Mouse (Mus musculus): ENCODE results near the gene Tiam1. TPM values are rescaled to one million over a fixed set of nuclear protein-coding genes. Genes with fewer than 3 reads are reported as not detected.

Tiam1 gene
- polyA plus RNA-seq, 1 experiment from 2014 or later = 21.9 TPM

GRCm38 (mm10) chr16:89980075-89980744 lies 163.4 kb downstream of the Tiam1 start:
- Histone ChIP-seq H3K4me3 (no peak overlapping the region), H3K9me3 (no peaks in the 10 kb centered on the region), H3K27me3 (no peaks in the 10 kb centered on the region), H3K9ac (no peak overlapping the region), H3K36me3 (no peaks in the 10 kb centered on the region), H3K27ac (replicated peaks) (no peak overlapping the region), H3K4me1 (replicated peaks) (no peaks in the 10 kb centered on the region), H3K4me2 (no peak overlapping the region)
- no peak for ATAC-seq (ENCODE audit: low read depth)
- 91% methylated on average over 11 of the region's 11 CpGs for WGBS

GRCm38 (mm10) chr16:89975441-89975840 lies 168.1 kb downstream of the Tiam1 start:
- H3K27ac ChIP-seq (replicated peaks) = no peak overlapping the region
- H3K9ac ChIP-seq = no peak overlapping the region
- H3K4me2 ChIP-seq = no peak overlapping the region
- H3K36me3 ChIP-seq = no peaks in the 10 kb centered on the region
- H3K27me3 ChIP-seq = no peaks in the 10 kb centered on the region
- WGBS = 93% methylated on average over 9 of the region's 9 CpGs
- no peaks in the 10 kb centered on the region for H3K4me1 ChIP-seq (replicated peaks)
- no peak for ATAC-seq (ENCODE audit: low read depth)
- H3K4me3 ChIP-seq = no peak overlapping the region
- H3K9me3 ChIP-seq = no peaks in the 10 kb centered on the region

GRCm38 (mm10) chr16:89973814-89974712 lies 169.5 kb downstream of the Tiam1 start:
- no peak overlapping the region for H3K4me3 ChIP-seq
- no peaks in the 10 kb centered on the region for H3K4me1 ChIP-seq (replicated peaks)
- no peaks in the 10 kb centered on the region for H3K9me3 ChIP-seq
- H3K27ac ChIP-seq (replicated peaks) = no peak overlapping the region
- no peak for ATAC-seq (ENCODE audit: low read depth)
- H3K36me3 ChIP-seq = no peaks in the 10 kb centered on the region
- no peak overlapping the region for H3K9ac ChIP-seq
- WGBS = 82% methylated on average over 16 of the region's 16 CpGs
- H3K27me3 ChIP-seq = no peaks in the 10 kb centered on the region
- H3K4me2 ChIP-seq = no peak overlapping the region

- H3K27ac ChIP-seq (replicated peaks) = no peak overlapping the region
- H3K36me3 ChIP-seq = no peaks in the 10 kb centered on the region
- no peak overlapping the region for H3K4me2 ChIP-seq
- no peaks in the 10 kb centered on the region for H3K9me3 ChIP-seq
- ATAC-seq (ENCODE audit: low read depth) = no peak
- no peak overlapping the region for H3K4me3 ChIP-seq
- no peaks in the 10 kb centered on the region for H3K4me1 ChIP-seq (replicated peaks)
- no peaks in the 10 kb centered on the region for H3K27me3 ChIP-seq
- H3K9ac ChIP-seq = no peak overlapping the region
- 95% methylated on average over 15 of the region's 15 CpGs for WGBS
Measured at GRCm38 (mm10) chr16:89972854-89973487, 170.6 kb downstream of the Tiam1 start.

- no peaks in the 10 kb centered on the region for H3K27me3 ChIP-seq
- no peaks in the 10 kb centered on the region for H3K36me3 ChIP-seq
- 0 out of 2 replicates have a peak, but pooled peaks have one; percentile 53 for ATAC-seq (ENCODE audit: low read depth)
- 90% methylated on average over 6 of the region's 6 CpGs for WGBS
- no peak overlapping the region for H3K4me3 ChIP-seq
- H3K9ac ChIP-seq = no peak overlapping the region
- no peaks in the 10 kb centered on the region for H3K4me1 ChIP-seq (replicated peaks)
- no peak overlapping the region for H3K27ac ChIP-seq (replicated peaks)
- no peaks in the 10 kb centered on the region for H3K9me3 ChIP-seq
- no peak overlapping the region for H3K4me2 ChIP-seq
Measured at GRCm38 (mm10) chr16:89972018-89972417, 171.6 kb downstream of the Tiam1 start.

GRCm38 (mm10) chr16:89968058-89968457 lies 175.5 kb downstream of the Tiam1 start:
- Histone ChIP-seq H3K27me3 (no peaks in the 10 kb centered on the region), H3K4me1 (replicated peaks) (no peaks in the 10 kb centered on the region), H3K27ac (replicated peaks) (no peak overlapping the region), H3K4me2 (no peak overlapping the region), H3K9ac (no peak overlapping the region), H3K9me3 (peaks cover 6% of the 10 kb centered on the region; the same call in 1 of the 2 replicates), H3K36me3 (peaks cover 5% of the 10 kb centered on the region; the same call in 1 of the 2 replicates), H3K4me3 (no peak overlapping the region)
- no peak for ATAC-seq (ENCODE audit: low read depth)
- 73% methylated on average over 6 of the region's 6 CpGs for WGBS

GRCm38 (mm10) chr16:89962876-89963275 lies 180.7 kb downstream of the Tiam1 start:
- Histone ChIP-seq H3K9ac (no peak overlapping the region), H3K27ac (replicated peaks) (no peak overlapping the region), H3K36me3 (peaks cover 5% of the 10 kb centered on the region; the same call in 1 of the 2 replicates), H3K27me3 (0 out of 2 replicates have a peak, but pooled peaks cover 3% of the 10 kb centered on the region), H3K9me3 (peaks cover 6% of the 10 kb centered on the region; the same call in 1 of the 2 replicates), H3K4me2 (no peak overlapping the region), H3K4me3 (no peak overlapping the region), H3K4me1 (replicated peaks) (peaks cover 25% of the 10 kb centered on the region)
- ATAC-seq (ENCODE audit: low read depth) = no peak
- 94% methylated on average over 14 of the region's 14 CpGs for WGBS

GRCm38 (mm10) chr16:89960904-89961303 lies 182.7 kb downstream of the Tiam1 start:
- Histone ChIP-seq H3K36me3 (no peaks in the 10 kb centered on the region), H3K4me1 (replicated peaks) (peaks cover 25% of the 10 kb centered on the region), H3K9ac (no peak overlapping the region), H3K9me3 (no peaks in the 10 kb centered on the region), H3K4me3 (peak overlapping the region; percentile 38), H3K27ac (replicated peaks) (no peak overlapping the region), H3K4me2 (peak overlapping the region; percentile 69), H3K27me3 (0 out of 2 replicates have a peak, but pooled peaks cover 3% of the 10 kb centered on the region)
- ATAC-seq (ENCODE audit: low read depth) = no peak
- WGBS = 26% methylated on average over 6 of the region's 8 CpGs

GRCm38 (mm10) chr16:89960186-89960878 lies 183.2 kb downstream of the Tiam1 start:
- peak overlapping the region; percentile 69 for H3K4me2 ChIP-seq
- H3K27ac ChIP-seq (replicated peaks) = no peak overlapping the region; the same call in 1 of the 2 replicates
- H3K9me3 ChIP-seq = no peaks in the 10 kb centered on the region
- WGBS = under 1% methylated on average over 33 of the region's 33 CpGs
- H3K9ac ChIP-seq = peak overlapping the region; percentile 60
- peaks cover 25% of the 10 kb centered on the region for H3K4me1 ChIP-seq (replicated peaks)
- 0 out of 2 replicates have a peak, but pooled peaks cover 3% of the 10 kb centered on the region for H3K27me3 ChIP-seq
- no peaks in the 10 kb centered on the region for H3K36me3 ChIP-seq
- peak; percentile 51; the same call in 1 of the 2 replicates for ATAC-seq (ENCODE audit: low read depth)
- peak overlapping the region; percentile 38 for H3K4me3 ChIP-seq

GRCm38 (mm10) chr16:89958982-89959381 lies 184.6 kb downstream of the Tiam1 start:
- Histone ChIP-seq H3K9ac (no peak overlapping the region), H3K4me3 (no peak overlapping the region), H3K9me3 (no peaks in the 10 kb centered on the region), H3K27me3 (0 out of 2 replicates have a peak, but pooled peaks cover 3% of the 10 kb centered on the region), H3K36me3 (no peaks in the 10 kb centered on the region), H3K27ac (replicated peaks) (no peak overlapping the region), H3K4me1 (replicated peaks) (peaks cover 25% of the 10 kb centered on the region), H3K4me2 (peak overlapping the region; percentile 3; the same call in 1 of the 2 replicates)
- no peak for ATAC-seq (ENCODE audit: low read depth)
- WGBS = 33% methylated on average over 12 of the region's 12 CpGs

GRCm38 (mm10) chr16:89958030-89958429 lies 185.5 kb downstream of the Tiam1 start:
- Histone ChIP-seq H3K4me3 (no peak overlapping the region), H3K9ac (no peak overlapping the region), H3K27ac (replicated peaks) (no peak overlapping the region), H3K27me3 (0 out of 2 replicates have a peak, but pooled peaks cover 3% of the 10 kb centered on the region), H3K4me1 (replicated peaks) (peaks cover 25% of the 10 kb centered on the region), H3K4me2 (no peak overlapping the region), H3K9me3 (no peaks in the 10 kb centered on the region), H3K36me3 (no peaks in the 10 kb centered on the region)
- ATAC-seq (ENCODE audit: low read depth) = no peak
- 66% methylated on average over 10 of the region's 10 CpGs for WGBS
